Mouse (Mus musculus): ENCODE results near the gene Phospho1.

GRCm38 (mm10) chr11:95835832-95836231 lies 11.5 kb downstream of the Phospho1 start:
- TF ChIP-seq CTCF (IDR thresholded peaks at IDR 0.05; ENCODE audit: extremely low read depth, insufficient read length, insufficient replicate concordance, low read depth, low read length) (no peak), POLR2A (IDR thresholded peaks at IDR 0.05; ENCODE audit: low read depth, low read length) (no peak)

All from small intestine, adult 2 months (tissue).